Mouse (Mus musculus) induced T-regulatory cell, adult 2 months (primary cell): ENCODE results near the gene Atxn10.

ENCODE experiments used
- DNase-seq: peaks from one replicate; pipeline ENCODE4 v3.0.0-alpha.2; 2012; ENCODE audit warnings: low read depth

The Atxn10 gene

DNA sequence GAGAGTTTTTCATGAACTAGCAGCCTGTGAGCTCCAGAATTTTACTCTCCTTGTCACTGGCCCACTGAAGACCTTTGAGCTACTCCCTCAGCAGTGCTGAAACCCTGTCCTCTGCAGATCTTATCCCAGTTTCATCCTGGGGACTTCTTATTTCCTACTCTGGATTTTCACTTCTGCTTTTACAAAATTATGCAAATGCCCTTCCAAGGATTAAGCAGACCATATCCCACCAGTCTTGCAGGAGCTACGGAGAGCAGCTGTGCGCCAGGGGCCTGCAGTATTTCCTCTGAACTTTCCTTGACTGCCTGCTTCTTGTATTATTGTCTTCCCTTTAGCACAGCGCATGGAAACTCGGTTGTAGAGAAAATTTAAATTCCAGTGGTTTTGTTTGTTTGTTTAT is 68.7 kb downstream of the Atxn10 start:
- DNase-seq = no peak

DNA sequence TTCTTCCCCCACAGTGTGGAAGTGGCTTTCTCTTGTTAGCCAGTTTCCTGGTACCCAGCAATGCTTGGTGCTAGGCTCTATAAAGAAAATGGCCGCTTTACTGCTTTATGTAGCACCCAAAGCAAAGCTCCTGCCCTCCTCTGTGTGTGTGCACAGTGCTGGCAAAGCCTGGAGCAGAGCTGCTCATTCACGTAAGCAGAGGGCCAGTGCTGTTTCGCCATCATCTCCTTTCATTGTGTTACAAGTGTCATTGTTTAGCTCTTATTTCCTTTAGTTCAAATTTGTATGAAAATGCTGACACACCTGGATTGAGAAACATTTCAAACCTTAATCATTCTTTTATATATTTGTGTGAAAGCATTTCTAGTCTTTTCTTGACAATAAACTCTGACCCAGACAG is 69.5 kb downstream of the Atxn10 start:
- no peak for DNase-seq

DNA sequence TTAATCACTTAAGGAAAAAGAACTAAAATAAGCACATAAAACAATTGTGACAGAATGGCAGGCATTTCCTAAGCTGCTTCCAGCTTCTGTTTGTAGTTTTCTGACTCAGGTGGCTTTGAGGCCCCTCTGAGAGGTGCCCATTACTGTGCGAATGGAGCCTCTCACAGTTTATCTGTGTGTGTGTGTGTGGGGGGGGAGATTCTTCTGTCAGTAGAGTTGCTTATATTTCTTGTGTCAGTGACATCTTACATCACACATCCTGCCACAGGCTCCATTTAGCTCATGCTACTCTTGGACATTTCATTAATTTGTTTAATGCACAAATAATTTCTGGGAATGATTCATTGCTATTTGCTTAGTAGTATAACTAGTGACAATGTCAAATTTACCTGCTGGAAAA is 70.8 kb downstream of the Atxn10 start:
- DNase-seq = no peak

DNA sequence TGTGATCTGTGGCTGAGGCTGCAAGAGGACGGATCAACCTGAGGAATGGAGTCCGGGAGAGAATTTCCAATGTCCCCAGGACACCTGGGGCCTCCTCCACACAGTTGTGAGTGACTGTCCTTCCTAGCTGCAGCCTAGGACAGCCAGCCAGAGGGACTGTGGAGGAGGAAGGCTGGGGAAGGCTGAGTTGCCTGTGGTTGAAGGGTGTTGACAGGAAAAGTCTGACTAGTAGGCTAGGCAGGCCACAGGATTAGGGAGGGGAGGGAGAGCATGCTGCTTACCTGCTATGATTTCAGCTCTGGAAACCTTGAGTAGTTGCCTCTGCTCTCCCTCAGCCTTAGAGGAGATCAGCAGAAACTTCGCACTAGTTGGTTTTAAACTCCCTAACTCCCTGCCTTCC is 71.3 kb downstream of the Atxn10 start:
- DNase-seq = no peak

DNA sequence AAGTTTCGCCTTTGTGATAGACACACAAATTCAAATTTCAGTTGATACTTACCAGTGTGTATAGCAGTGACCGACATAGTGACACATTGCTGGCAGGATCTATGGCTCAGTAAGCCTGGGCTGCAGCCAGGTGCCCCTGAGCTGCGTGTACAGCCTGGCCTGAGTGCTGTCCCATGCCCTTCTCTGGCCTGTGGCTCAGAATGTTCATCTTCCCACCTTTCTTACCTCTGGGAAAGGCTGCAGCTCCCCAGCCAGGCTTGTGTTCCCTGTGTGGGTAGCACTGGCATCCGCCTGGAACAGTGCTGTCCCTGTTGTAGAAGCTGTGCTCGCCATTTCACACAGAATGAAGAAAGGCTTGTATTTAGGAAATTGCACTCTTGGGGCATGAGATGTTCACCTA is 72.7 kb downstream of the Atxn10 start:
- no peak for DNase-seq

DNA sequence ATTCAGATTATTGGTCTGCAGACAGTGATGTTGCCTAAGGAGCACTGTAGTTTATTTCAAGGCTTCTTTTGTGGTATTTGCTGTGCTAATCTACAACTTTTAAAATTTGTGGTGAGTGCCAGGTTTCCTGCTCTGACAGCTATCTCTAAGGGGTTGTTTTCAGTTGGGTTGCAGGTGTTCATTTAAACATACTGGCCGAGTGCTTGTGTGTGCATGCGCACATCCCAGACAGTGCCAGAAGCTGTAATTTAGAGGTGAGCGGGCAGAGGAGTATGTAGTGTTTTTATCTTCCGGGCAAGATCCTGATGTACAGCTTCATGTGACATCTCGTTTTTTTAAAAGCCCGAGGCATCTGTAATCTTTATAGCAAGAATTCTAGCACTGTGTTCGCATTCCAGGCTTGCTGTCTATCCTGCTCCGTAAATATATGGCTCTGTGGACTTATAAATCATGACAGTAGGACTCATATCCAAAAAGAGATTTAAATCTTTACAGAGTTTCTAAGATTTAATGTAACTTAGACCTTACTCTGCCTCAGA is 73.3 kb downstream of the Atxn10 start:
- DNase-seq = no peak

DNA sequence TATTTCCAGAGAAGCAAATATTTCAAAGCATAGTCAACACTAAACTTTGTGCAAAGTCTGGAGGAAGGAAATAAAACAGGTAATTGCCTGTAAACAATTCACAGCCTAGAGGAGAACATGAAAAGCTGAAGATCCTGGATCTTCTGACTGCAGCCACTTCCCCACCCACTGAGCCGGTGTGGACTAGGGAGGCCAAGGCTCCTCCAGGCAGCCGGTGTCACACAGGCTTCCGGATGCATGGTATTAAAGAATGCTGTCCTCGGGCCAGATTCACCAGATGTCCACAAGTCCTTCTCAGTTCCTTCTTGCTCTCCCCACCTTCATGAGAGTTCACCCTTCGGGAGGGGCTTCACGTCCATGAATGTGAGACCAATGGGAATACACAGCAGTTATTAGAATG is 73.8 kb downstream of the Atxn10 start:
- DNase-seq = no peak

DNA sequence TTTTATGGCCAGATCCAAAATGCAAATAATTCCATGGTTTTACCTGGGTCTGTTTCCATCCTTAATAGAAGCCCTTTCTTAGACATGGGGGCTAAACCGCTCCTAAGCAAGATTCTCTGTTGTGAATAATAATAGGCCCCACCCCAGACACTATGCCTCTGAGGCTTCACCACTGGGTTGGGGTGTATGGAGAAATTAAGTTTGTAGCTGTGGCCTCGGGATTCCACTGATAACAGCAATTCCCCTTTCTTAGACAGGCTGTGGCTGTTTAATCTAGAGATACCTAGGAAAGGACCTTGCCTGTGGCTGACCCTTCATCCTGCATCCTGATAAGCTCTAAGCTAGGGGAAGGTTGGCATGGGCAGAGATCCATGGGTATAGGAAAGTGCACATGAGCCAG is 78.6 kb downstream of the Atxn10 start:
- DNase-seq = no peak

DNA sequence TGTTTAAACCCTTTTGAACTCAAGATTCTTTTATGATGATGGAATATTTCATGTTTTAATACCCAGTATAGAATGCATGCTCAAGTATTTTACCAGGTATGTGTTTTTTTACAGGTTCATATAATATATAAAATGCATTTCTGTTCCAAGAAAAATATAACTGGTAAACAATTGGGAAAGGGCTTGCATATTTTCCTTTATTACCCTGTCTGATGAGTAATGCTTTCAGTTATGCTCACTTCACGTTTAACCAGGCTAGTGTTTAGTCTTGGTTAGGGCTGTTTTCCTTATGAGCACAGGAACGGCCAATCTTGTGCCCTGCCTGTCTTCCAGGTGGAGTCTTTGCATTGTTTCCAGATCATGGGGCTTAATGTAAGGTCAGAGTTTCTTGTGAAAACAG is 84.6 kb downstream of the Atxn10 start:
- no peak for DNase-seq

DNA sequence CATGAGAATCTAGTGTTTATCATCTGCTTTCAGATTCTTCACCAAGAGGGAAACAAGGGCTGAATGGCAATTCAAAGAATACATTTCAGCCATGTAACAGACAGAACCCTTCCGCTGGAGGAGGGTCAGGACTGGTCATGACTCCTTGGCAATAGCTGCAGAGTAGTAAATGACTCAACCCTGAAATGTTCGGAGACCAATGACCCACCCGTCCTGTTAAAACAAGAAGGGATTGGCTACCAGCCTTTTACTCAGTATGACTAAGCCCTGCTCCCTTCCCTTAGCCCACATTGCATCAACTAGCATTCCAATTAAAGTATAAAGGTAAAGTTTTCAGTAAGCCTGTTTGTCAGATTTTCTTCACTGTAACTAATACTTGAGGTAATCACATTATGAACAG is 88.2 kb downstream of the Atxn10 start:
- no peak for DNase-seq

DNA sequence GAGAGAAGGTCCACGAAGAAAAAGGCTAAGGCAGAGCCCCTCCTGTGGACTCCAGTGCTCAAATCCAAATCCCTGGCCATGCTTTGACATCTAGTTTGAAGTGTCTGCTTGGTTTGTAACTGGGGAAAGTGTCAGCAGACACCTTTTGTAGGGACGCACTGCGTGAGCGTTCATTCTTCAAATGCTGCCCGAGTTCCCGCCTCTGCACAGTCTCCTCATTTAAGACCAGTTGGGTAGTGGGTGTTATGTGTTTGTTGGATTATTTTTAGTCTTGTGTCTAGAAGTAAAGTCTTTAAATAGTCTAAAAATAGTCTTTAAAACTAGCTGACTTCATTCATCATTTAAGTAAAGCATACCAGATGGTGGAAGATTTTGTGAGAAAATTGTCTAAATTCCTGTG is 92.1 kb downstream of the Atxn10 start:
- DNase-seq = no peak

DNA sequence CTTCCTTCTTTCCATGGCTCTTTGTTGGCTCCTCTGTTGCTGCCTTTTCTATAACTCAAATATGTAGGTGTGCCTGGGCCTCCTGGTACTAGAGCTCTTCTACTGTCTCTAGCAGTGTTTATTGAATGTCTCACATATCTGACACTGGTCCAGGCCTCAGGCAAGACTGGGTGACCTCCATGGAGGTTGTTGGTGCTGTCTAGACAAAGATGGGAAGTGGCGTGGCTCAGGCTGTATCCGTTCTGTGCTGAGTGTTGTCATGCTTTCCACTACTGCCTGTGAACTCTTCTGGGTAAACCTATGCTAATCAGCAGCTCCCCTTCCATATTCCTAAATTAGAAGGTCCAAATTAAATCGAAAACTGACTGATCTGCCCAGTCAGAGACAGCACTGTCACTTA is 106.5 kb downstream of the Atxn10 start:
- no peak for DNase-seq

DNA sequence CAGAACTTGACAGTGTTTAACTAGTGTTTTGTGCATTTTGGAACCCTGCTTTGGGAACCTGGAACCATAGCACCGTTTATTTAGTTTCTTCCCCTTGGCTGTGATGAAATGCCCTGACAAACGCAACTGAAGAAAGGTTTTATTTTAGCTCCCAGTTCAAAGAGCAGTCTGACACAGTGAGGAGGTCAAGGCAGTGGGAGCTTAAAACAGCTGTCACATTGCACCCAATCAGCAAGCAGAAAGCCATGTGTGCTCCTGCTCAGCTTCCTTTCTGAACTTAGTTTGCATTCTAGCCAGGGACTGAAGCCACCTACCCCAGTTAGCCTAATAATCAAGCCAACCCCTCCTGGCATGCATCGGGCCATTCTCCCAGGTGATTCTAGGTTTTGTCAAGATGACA is 110.6 kb downstream of the Atxn10 start:
- no peak for DNase-seq

DNA sequence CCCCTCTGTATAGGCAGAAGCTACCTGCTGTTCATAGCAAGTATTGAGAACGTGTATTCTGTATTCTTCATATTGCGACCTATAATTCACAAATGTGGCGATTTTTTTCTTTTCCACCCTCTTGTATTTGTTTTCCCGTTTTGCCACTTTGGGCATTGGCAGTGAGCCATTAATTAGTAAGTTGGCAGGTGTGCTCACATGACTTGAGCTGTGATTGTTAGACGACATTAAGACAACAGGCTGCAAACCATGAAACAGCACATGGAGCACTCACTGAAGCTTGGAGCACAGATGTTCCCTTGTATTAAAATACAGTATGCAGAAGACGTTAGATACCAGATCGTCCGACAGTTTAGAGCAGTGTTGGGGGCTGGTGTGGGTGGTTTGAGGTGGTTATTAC is 120.8 kb downstream of the Atxn10 start:
- DNase-seq = no peak

DNA sequence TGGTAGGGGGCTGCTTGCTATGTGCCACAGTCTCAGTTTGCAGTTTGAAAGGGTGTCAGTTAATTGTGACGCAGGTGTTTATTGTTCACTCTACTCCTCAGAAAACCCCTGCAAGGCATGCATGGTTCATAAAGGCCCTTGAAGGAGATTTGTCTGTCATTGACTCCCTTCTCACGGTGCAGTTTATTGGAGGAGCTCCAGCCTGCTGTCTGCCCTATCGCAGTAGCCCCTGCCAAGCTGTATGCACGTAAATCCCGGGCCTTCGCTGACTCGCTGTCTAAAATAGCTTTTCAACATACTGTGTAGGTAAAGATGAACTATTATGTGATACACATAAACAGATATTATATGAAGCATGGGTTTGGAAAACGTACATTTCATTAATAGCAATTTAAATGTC is 121.8 kb downstream of the Atxn10 start:
- DNase-seq = no peak

DNA sequence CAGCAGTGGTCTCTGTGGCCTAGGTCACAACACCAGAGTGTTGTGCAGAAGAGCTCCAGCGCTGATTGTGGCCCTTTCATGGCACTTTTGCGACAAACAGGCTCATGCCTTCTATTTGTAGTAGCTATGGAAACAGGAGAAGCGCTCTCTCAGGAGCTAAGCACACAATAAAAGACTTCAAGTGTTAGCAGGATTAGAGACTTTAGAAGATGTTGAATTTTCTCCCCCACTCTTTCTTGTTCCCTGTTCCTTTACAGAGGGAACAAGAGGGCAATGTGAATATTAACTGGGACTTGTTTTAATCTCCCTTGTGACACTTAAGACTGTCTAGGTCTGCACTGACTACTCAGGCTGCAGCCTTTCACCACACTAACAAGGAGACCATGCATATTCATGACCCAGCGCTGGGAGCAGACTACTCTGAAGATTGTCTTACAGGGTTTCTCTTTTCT is 122.6 kb downstream of the Atxn10 start:
- DNase-seq = no peak

DNA sequence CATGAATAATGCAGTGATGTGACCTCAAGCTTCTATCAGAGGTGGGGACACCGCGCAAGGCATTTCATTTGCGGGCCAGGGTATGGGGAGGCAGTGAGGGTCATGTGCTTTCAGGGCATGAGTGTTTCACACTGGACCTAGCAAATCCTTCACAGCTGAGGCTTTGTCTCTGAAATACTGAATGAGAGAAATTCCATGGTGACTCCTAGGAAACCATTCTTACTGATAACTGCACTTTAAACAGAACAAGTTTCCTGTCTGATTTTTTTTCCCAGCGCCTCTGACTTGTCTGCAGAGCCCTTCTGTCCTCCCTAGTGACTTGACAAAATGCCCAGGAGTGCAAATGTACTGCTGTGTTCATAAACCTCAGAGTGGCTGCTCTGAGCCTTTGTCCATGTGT is 125.5 kb downstream of the Atxn10 start:
- no peak for DNase-seq

DNA sequence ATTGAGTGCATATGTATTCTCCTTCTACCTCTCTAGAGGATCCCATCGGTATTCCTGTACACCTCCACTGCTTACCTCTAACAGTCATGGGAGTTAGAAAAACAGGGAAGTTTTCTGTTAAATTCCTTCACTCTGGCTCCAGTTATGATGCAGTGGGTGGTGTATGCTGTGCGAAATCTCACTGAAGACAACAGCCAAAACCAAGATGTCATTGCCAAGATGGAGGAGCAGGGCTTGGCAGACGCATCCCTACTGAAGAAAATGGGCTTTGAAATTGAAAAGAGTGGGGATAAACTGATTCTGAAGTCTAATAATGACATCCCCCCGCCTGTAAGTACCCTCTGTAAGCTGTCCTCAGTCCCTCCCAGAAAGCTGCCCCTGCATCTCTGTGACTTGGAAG is 126.1 kb downstream of the Atxn10 start:
- DNase-seq = no peak

DNA sequence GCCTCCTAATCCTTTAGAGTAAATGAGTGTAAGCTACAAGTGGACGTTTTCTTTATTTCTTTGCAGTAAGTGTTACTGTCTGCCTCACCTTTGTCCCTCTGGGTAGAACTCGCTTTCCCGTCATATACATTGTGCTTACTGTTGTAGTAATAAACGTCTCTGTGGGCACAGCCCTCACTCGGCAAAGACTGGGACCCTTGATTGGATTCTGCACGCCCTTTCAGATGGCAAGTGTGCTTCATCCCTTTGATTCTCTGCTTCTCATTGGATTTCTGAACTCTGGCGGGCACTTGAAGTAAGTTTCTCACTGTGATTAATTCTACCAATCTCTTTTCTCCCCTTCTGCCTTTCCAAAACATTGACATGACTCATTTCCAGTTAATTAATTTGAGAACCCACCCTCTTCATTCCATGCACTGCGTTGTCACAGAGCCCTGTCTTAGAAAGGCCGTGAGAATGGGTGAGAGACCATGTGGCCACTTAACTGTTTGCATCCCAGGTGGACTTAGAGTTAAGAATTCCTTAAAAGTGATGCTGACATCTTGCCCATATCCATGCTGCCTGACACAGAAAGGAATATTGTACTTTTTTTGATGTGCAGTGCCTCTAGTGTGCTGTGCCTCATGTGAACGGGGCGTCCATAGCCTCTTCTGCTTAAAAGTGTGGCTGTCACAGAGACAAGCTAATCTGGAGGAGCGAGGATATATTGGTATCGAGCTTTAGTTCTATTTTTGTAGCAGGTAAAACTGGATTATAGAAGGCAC is 127.2 kb downstream of the Atxn10 start:
- DNase-seq = no peak

DNA sequence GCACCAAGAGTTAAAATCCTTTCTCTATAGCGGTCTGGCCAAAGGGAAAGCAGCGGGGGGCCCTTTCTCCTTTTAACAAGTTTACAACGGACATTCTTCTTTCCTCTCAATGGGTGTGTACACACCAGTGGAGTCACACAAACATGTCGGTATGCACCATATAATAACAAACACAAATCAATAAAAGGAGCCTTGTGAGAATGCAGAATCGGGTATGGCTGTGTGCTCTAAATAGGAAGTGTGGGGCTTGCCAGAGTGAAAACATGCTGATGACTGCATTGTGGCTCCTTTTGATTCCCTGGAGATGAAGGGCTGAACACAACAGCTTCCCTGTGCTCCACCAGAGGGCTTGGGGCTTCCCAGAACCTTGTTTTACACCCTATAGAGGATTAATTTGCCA is 128.1 kb downstream of the Atxn10 start:
- no peak for DNase-seq

DNA sequence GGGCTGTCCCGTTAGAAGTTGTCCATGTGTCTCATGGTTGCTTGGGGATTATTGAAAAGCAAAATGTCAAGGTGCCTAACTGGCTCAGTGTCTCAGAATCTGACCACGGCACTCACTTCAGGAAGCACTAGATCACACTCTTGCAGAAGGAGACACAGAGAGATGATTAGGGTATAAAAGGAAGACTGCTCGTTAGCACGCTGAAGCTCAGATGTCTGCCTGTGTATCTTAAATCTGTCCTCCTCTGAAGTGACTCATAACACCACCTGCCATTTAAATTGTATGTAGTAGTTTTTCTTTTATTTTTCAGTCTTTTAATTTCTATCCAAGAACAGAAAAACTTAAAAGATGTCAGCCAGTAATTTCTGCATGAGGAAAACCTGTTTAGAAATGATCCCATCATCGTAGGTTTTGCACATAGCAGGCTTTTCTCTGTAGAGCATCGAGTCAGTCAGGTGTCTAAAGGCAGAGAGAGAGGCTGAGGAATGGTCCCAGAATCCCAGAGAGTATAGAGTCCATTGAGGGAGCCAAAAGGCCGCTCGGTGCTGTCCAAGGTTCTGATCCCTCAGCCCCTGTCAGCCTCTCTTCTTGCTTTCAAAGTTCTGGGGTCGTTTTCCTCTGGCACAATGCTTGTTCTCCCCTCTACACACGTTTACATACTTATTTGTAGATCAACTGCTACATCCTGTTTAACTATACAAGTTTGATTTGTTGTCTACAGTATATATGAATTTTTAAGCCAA is 128.9 kb downstream of the Atxn10 start:
- DNase-seq = no peak

DNA sequence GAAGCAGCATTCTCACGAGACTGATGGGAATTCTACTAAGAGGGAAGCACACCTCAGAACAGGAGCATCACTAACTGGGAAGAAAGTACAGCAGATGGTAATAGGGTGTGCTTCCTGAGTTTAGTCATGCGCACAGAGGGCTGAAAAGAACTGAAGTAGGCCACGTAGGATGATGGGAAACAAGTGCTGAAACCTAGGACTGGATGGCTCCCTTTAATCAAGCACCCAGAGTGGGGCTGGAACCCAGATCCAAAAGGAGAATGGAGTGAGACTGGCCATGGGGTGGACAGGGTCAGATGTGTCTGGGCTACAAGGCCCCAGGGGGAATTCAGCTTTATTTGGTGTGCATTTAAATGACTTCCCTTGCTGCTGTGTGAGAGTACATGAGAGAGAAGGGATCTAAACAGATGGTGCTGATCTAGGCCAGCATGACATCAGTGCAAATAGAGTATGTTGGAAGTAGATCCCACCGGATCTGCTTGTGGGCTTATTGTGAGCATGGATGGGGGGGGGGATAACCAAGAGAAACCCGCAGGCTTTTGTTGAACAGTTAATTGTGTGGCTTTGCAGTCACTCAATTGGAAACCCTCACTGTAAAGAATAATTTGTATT is 130.5 kb downstream of the Atxn10 start:
- no peak for DNase-seq

DNA sequence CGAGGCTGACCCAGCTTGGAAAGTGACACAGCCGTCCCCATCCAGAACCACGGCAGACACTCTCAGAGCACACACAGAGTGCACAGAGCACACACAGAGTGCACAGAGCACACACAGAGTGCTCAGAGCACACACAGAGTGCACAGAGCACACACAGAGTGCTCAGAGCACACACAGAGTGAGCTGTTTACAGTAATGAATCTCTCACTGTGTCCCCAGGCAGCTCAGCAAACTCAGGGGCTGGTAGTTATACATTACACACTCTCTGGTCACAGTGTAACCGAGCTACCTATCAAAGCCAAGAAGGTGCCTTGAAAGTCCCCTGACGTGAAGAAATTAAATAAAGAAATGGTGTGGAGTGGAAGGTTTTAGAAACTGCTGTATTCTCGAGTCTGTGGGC is 133.4 kb downstream of the Atxn10 start:
- DNase-seq = no peak
